Mouse (Mus musculus): ENCODE measurements at regions not wholly inside any gene's neighbourhood (a gene's known extent, or its start where the extent isn't known, plus 50 kb on each side); places are given as distances from the start of the nearest gene placed in this dataset.

DNA sequence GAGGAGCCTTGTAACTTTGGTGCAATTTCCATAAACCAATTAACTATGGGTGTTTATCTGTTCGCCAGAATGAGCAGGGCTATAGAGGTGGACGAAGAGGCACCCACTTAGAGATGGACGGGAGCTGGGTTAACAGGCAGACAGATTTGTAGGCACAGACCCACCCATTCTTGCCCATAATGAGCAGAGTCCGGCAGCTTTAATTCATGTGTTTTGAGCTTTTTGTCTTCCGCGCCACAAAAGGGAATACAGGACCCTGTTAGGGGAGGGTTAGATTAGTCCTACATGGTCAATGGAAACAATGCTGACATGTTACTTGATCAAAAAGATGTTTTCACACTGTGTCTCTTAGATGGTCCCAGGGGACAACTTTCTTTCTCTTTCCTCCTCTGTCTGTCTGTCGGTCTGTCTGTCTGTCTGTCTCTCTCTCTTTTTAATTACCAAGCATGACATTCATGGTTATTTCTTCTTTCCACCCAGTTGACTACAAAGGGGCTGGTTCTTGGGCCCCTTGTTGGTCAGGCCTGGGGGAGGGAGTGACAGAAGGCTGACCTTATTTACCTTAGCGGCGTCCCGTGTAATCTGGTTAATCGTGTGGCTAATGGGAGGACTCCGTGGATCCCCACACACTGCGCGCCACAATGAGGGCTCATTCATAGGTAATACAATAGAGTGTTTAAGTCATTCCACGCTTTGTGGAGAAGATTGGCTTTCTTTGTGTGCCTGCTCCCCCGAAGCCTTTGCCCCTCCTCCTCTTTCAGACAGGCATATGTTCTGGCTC lies 483.7 kb downstream of the Ofcc1 start:
- DNase-seq (ENCODE audit: low spot score): peak; percentile 85
- H3K4me1 ChIP-seq (replicated peaks): peaks cover 26% of the 10 kb centered on the region
- 20% methylated on average over 16 of the region's 16 CpGs for WGBS
- no peaks in the 10 kb centered on the region for H3K36me3 ChIP-seq
- peak overlapping the region; percentile 45; the same call in 1 of the 2 replicates for H3K27ac ChIP-seq
- peaks cover 83% of the 10 kb centered on the region for H3K27me3 ChIP-seq (ENCODE audit: insufficient read depth, poor library complexity, severe bottlenecking)
- H3K9me3 ChIP-seq: no peaks in the 10 kb centered on the region
- peak overlapping the region; percentile 28 for H3K4me3 ChIP-seq

DNA sequence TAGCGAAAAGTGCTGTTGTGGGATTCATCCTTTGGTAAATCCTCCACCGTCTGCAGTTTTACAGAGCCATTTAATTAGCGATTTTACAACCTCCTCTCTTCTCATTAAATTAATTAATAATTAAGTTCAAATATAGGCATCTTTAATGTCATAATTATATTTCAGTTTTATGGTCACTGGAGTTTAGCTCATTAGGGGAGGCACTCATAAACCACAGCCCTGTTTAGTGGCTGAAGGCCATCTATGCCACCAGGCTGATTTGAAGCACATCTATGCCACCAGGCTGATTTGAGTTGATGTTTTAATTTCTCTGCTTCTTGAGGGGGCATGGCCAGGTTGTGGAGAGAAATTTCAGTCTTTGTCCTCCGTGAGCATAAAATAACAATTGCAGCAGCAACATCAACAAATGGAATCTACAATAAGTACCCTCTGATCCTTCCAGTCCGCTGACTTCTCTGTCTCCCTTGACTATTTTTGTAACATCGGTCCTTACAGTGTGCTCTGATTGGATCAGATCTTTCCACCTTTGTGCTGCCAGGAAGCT lies 508.9 kb downstream of the Ofcc1 start:
- Histone ChIP-seq H3K9me3 (no peaks in the 10 kb centered on the region), H3K4me3 (no peak overlapping the region), H3K4me1 (replicated peaks) (no peaks in the 10 kb centered on the region), H3K27me3 (ENCODE audit: insufficient read depth, poor library complexity, severe bottlenecking) (no peaks in the 10 kb centered on the region; the same call in 1 of the 2 replicates), H3K36me3 (no peaks in the 10 kb centered on the region), H3K27ac (no peak overlapping the region)
- DNase-seq (ENCODE audit: low spot score): no peak
- 90% methylated on average over 6 of the region's 6 CpGs for WGBS

DNA sequence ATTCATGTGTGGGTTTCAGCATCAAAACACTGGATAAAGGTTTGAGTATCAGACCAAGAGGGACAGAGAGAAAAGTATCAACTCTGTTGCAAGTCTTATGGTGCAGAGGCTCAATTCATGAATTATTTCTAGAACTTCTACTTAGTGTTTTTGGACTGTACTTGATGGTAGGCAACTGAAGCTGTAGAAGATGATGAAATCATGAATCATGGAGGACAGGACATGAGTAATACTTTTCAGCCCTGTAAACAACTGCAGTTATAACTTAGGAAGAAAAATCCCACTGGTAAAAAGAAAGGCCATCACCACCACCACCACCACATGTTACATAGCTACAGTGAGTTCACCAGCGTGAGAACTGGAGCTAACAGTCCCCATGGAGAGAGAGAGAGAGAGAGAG lies 511.9 kb downstream of the Ofcc1 start:
- WGBS: 95% methylated on average over 1 of the region's 1 CpGs
- Histone ChIP-seq H3K27ac (no peak overlapping the region), H3K36me3 (no peaks in the 10 kb centered on the region), H3K9me3 (no peaks in the 10 kb centered on the region), H3K4me3 (no peak overlapping the region), H3K27me3 (ENCODE audit: insufficient read depth, poor library complexity, severe bottlenecking) (no peaks in the 10 kb centered on the region; the same call in 1 of the 2 replicates), H3K4me1 (replicated peaks) (no peaks in the 10 kb centered on the region)
- DNase-seq (ENCODE audit: low spot score): no peak

DNA sequence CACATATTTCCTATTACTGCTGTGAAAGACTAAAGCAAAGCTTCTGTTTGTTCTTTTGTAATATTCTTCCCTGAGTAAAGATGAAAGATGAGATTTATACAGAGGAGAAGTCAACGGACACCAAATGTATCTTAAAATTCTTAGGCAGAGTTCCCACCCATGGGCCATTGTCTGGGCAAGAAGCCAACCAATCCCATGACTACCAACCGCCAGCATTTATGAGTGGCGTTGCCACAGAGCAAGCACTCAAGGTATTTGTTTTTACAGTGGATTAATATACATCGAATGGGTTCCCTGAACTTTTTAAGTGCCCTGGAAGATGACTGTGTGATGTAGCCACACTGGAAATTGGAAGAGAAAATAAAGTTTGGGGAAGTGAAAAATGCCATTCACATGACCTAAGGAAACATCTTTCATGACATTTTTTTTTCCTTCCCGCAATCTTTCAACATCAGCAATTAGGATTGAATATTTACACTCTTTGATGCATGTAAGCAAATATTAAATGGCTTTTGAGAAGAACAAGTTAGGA lies 525.1 kb downstream of the Ofcc1 start:
- DNase-seq (ENCODE audit: low spot score): no peak
- H3K27me3 ChIP-seq (ENCODE audit: insufficient read depth, poor library complexity, severe bottlenecking): no peaks in the 10 kb centered on the region
- no peak overlapping the region for H3K4me3 ChIP-seq
- no peaks in the 10 kb centered on the region for H3K4me1 ChIP-seq (replicated peaks)
- no peaks in the 10 kb centered on the region for H3K9me3 ChIP-seq
- H3K36me3 ChIP-seq: no peaks in the 10 kb centered on the region
- WGBS: 88% methylated on average over 5 of the region's 5 CpGs
- no peak overlapping the region for H3K27ac ChIP-seq

DNA sequence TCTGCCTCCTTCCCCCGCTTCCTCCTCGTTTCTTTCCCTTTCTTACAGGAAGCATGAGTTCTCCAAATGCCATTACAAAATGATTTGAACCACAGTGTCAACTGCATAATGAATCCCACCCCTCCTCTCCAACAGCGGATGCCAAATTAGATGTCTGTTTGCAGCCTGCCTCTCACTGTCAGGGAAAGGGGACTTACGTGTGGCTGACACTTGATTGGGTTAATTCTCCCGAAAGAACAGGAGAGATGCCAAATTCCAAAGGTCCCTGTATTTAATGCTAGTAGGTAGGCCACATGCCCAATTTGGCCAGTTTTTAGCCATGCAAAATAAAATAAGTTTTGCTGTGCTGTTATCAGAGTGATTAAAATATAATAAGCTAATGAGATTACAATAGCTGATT lies 525.9 kb downstream of the Ofcc1 start:
- WGBS: 55% methylated on average over 5 of the region's 5 CpGs
- no peak overlapping the region for H3K27ac ChIP-seq
- no peaks in the 10 kb centered on the region for H3K27me3 ChIP-seq (ENCODE audit: insufficient read depth, poor library complexity, severe bottlenecking)
- no peak overlapping the region for H3K4me3 ChIP-seq
- H3K36me3 ChIP-seq: no peaks in the 10 kb centered on the region
- no peaks in the 10 kb centered on the region for H3K4me1 ChIP-seq (replicated peaks)
- no peaks in the 10 kb centered on the region for H3K9me3 ChIP-seq
- no peak for DNase-seq (ENCODE audit: low spot score)

DNA sequence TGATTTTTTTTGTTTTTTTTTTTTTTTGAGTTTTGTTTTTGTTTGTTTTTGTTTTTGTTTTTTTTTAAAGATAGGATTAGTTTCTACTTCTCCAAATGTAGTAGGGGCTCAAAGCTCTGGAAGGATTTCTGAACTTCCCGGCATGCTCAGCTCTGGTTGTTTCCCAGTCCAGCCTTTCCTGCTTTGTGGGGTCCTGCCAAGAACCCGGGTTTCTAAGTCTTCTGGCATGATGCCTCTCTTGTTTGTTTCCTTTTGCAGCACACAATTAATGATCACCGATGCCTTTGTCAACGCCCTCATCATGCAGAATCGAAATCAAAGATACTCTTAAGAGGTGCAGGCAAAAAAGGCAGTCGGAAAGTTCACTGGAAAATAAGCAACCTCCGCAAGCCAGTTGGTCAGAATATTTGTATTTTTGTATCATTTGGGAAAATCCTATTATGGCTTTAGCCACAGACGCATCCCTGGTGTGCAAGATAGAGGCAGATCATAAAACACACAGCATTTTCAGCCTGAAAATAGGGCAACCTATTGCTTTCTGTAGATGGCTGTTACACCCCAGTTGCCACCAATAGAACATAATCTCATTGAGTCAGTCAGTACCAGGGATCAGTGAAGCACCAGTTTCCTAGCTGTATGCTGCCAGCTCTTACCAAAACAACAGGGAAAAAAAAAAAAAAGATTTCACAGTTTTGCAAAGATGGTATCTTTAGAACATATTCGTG lies 526.6 kb downstream of the Ofcc1 start:
- Histone ChIP-seq H3K4me3 (no peak overlapping the region), H3K4me1 (replicated peaks) (no peaks in the 10 kb centered on the region), H3K27me3 (ENCODE audit: insufficient read depth, poor library complexity, severe bottlenecking) (no peaks in the 10 kb centered on the region), H3K9me3 (no peaks in the 10 kb centered on the region), H3K27ac (no peak overlapping the region), H3K36me3 (no peaks in the 10 kb centered on the region)
- WGBS: 78% methylated on average over 9 of the region's 9 CpGs
- DNase-seq (ENCODE audit: low spot score): no peak

DNA sequence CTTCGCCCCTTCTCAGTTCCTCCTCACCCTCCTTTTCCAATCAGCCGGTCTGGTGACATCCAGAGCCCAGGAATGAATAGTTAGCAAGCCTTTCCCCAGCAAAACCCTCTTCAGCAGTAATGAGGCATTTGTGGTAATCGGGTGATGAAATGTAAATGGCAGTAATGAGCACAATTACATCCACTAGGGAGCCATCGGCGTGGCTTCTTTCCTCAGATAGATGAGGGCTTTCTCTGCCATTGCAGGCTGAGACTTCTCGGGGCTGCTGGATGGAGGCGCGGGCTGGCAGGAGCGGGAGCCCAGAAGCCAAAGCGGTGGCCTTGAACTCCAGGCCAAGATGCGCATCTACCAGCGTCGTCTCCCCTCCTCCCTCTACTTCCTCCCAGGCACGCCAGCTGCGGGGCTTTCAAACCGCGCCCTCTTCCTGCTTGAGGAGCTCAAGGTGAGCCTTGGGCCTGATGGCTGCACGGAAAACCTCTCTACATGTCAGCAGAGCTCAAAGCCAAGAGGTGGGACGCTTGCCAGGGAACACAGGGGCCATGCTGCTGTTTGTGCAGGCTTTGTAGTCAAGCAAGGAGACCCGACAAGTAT lies 537.2 kb downstream of the Ofcc1 start:
- H3K9me3 ChIP-seq: no peaks in the 10 kb centered on the region
- DNase-seq (ENCODE audit: low spot score): peak; percentile 43
- H3K27me3 ChIP-seq (ENCODE audit: insufficient read depth, poor library complexity, severe bottlenecking): peaks cover 45% of the 10 kb centered on the region
- H3K4me1 ChIP-seq (replicated peaks): peaks cover 12% of the 10 kb centered on the region
- peak overlapping the region; percentile 64; the same call in 1 of the 2 replicates for H3K27ac ChIP-seq
- no peaks in the 10 kb centered on the region for H3K36me3 ChIP-seq
- 8% methylated on average over 20 of the region's 20 CpGs for WGBS
- H3K4me3 ChIP-seq: peak overlapping the region; percentile 44

DNA sequence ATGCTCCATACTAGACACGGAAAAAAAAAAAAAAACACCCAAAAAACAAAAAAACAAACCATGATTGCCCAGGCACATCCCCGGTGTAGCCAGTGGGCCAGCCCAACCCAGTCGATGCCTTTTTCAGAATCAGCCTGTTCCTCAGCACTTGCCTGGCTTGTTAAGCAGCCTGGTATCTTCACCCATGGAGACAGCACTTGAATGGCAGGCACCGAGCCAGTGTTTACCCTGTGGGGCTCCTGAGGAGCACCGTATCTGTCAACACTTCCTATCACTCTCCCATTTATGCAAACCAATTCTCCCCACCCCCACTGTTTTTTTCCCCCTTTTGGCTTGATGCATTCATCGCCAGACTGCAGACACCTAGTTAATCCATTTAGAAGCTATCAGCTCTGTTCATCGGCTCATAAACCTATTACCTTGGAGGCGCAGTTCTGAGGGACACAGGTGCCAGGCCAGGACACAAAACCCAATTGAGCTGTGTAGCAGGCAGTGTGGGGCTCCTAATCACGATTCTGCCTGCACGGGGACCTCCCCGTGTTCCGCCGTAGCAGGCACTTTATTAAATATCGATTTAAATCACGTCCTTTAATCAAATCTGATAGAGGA lies 537.8 kb downstream of the Ofcc1 start:
- 27% methylated on average over 15 of the region's 15 CpGs for WGBS
- H3K9me3 ChIP-seq: no peaks in the 10 kb centered on the region
- peaks cover 12% of the 10 kb centered on the region for H3K4me1 ChIP-seq (replicated peaks)
- DNase-seq (ENCODE audit: low spot score): peak; percentile 6
- peaks cover 45% of the 10 kb centered on the region for H3K27me3 ChIP-seq (ENCODE audit: insufficient read depth, poor library complexity, severe bottlenecking)
- H3K36me3 ChIP-seq: no peaks in the 10 kb centered on the region
- H3K4me3 ChIP-seq: peak overlapping the region; percentile 44
- H3K27ac ChIP-seq: no peak overlapping the region

DNA sequence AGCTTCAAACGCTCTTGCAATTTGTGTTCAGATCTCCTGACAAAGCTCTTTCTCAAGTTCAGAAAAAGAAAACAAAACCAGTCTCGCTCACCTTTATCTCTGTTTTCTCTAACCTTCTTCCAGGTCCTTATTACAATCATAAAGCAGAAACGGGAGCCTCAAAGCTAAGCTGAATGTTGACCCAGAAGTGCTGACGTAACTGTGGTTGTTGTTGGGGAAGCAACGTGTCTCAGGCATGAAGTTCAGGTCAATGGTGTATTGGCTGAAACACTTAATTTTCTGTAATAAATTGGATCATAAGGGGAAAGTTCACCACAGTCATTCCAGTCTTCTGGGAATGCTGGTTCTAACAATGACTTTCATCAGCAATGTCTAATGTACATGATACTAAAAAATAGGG lies 586.7 kb downstream of the Ofcc1 start:
- no peaks in the 10 kb centered on the region for H3K36me3 ChIP-seq
- H3K27ac ChIP-seq: no peak overlapping the region
- no peaks in the 10 kb centered on the region for H3K27me3 ChIP-seq (ENCODE audit: insufficient read depth, poor library complexity, severe bottlenecking)
- no peak for DNase-seq (ENCODE audit: low spot score)
- 81% methylated on average over 5 of the region's 5 CpGs for WGBS
- H3K4me3 ChIP-seq: no peak overlapping the region
- no peaks in the 10 kb centered on the region for H3K4me1 ChIP-seq (replicated peaks)
- H3K9me3 ChIP-seq: no peaks in the 10 kb centered on the region

DNA sequence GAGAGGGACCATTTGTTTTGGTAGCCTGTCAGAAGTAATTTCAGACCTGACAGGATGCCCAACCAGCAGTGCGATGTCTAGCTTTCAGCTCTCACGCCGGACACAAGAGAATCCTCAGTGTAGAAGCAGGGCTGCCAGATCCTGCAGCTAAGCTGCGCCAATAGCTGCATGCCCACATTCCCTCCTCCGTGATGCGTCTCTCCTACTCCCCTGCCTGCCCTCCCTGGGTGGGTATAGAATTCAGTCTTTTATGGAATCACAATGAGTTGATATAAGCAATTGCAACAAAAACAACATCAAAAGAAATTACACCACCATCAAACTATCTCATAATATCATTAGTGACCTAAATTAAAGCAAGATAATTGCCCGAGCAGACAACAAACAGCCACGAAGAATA lies 587.1 kb downstream of the Ofcc1 start:
- H3K27me3 ChIP-seq (ENCODE audit: insufficient read depth, poor library complexity, severe bottlenecking): no peaks in the 10 kb centered on the region
- H3K27ac ChIP-seq: no peak overlapping the region
- H3K4me3 ChIP-seq: no peak overlapping the region
- no peak for DNase-seq (ENCODE audit: low spot score)
- H3K4me1 ChIP-seq (replicated peaks): no peaks in the 10 kb centered on the region
- no peaks in the 10 kb centered on the region for H3K9me3 ChIP-seq
- 81% methylated on average over 8 of the region's 8 CpGs for WGBS
- H3K36me3 ChIP-seq: no peaks in the 10 kb centered on the region

DNA sequence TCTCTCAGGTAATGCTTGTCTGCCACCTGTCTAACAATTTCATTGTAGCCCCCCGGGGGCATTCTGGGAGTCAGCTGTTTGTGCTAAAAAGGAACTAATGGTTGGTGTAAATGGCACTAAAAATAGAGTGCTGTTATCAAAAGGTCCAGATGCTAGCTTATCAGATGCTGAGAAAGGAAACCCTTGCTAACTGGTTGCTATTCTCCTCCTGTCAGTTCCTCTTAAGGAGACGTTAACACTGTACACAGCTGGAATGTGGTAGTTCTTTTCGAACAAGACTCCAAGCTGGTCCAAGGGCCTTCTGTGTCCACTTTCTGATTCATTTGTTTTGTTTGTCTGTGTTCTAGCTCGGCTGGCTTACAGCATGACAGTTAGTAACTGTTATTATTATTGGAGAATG lies 592.0 kb downstream of the Ofcc1 start:
- 70% methylated on average over 4 of the region's 4 CpGs for WGBS
- Histone ChIP-seq H3K9me3 (no peaks in the 10 kb centered on the region), H3K4me1 (replicated peaks) (no peaks in the 10 kb centered on the region), H3K4me3 (no peak overlapping the region), H3K36me3 (no peaks in the 10 kb centered on the region), H3K27me3 (ENCODE audit: insufficient read depth, poor library complexity, severe bottlenecking) (no peaks in the 10 kb centered on the region), H3K27ac (no peak overlapping the region)
- DNase-seq (ENCODE audit: low spot score): no peak

DNA sequence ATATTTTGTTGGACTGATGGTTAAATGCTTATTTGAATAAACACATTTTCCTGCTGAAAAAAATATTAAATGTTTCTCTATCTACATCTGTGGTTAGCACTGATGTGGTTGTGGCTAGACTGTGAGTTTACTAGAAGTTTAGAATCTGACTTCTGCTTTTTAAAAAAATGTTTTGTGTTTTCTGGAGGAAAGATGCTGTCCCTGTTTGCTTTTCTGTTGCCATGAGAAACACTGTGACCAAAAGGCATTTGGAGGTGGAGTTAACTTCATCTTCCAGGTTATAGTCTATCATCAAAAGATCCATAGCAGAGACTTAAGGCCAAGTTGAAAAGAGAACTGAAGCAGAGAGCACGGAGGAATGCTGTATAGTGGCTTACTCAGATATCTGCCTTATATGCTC lies 594.4 kb downstream of the Ofcc1 start:
- Histone ChIP-seq H3K36me3 (no peaks in the 10 kb centered on the region), H3K4me1 (replicated peaks) (no peaks in the 10 kb centered on the region), H3K27ac (no peak overlapping the region), H3K27me3 (ENCODE audit: insufficient read depth, poor library complexity, severe bottlenecking) (no peaks in the 10 kb centered on the region), H3K4me3 (no peak overlapping the region), H3K9me3 (no peaks in the 10 kb centered on the region)
- 83% methylated on average over 1 of the region's 1 CpGs for WGBS
- DNase-seq (ENCODE audit: low spot score): no peak
